Mouse (Mus musculus): ENCODE measurements around the gene Atp13a1. TPM values are rescaled to one million over a fixed set of nuclear protein-coding genes. Genes with fewer than 3 reads are reported as not detected.

Atp13a1 gene
- polyA plus RNA-seq, 1 experiment from 2014 or later: 50.0 TPM

DNA sequence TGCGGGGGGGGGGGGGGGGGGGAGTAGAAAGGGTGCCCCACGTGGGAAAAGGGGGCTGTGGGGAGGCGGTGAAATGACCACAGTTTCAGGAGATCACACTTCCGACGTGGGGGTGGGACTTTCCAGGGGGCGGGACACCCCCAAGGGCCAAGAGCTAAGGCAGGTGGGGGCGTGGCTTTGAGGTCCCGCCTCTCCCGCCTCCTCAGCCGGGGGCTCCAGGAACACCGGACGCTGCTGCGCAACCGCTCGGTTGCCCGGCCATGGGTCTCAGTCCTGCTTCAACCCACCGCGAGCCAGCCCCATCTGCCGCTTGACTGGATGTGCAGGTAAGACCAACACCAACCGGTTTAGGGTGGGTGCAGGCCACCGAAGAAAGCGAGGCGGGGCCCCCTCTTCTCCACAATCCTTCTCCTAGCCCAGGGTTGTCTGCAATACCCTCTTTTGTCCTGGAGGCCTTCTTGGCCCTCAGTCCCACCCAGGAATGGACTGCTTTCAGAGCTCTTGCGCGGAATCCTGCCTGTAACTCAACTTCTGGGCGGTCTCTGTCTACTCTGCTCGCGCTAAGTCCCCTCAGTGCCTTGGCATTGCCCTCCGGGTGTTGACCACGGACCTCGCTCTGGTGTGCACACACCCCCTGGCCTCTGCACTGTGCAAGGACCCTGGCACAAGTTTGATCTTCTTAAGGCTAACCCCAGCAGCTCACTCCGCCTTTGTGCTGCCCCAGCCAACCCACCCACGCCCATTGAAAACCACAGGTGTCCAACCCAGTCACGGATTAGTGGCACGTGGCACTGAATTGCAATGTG, 31.6 kb downstream of the Atp13a1 start, which contains the start of gene Lpar2:
Gene Lpar2 (plus strand): TSS at position 44 of the 806 bp plus-strand sequence.
- ATAC-seq: peak; percentile 87
- Histone ChIP-seq H3K9ac (ENCODE audit: low read depth, low read length) (peak within 1 kb of the TSS; percentile 80), H3K4me2 (ENCODE audit: low read depth, low read length) (peak within 1 kb of the TSS; percentile 94), H3K4me1 (ENCODE audit: control insufficient read depth, insufficient read depth, low read length) (peaks cover 13% of the 10 kb centered on the region), H3K36me3 (ENCODE audit: control insufficient read depth, insufficient read depth, low read length) (no peaks in the 10 kb centered on the region), H3K27me3 (replicated peaks; ENCODE audit: control insufficient read depth, insufficient read depth, low read length) (no peaks in the 10 kb centered on the region), H3K27ac (ENCODE audit: low read length) (peak within 1 kb of the TSS; percentile 66), H3K4me3 (ENCODE audit: low read length) (peak within 1 kb of the TSS; percentile 69), H3K9me3 (ENCODE audit: control insufficient read depth, low read length) (no peaks in the 10 kb centered on the region)
- 1% methylated on average over 32 of the region's 35 CpGs for WGBS

DNA sequence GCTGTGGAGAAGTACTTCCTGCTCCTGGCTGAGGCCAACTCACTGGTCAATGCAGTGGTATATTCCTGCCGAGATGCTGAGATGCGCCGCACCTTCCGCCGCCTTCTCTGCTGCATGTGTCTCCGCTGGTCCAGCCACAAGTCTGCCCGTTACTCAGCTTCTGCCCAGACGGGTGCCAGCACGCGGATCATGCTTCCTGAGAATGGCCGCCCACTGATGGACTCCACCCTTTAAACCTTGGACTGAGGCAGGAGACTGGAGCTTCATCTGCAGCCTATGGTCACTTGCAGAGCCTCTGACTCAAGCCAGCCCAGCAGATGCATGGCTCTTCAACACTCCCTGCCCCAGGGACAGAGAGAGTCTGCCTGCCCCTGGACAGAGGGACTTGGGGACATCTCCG, 35.4 kb downstream of the Atp13a1 start:
- no peak overlapping the region for H3K4me3 ChIP-seq (ENCODE audit: low read length)
- no peak overlapping the region for H3K27ac ChIP-seq (ENCODE audit: low read length)
- no peaks in the 10 kb centered on the region for H3K27me3 ChIP-seq (replicated peaks; ENCODE audit: control insufficient read depth, insufficient read depth, low read length)
- no peaks in the 10 kb centered on the region for H3K9me3 ChIP-seq (ENCODE audit: control insufficient read depth, low read length)
- H3K4me2 ChIP-seq (ENCODE audit: low read depth, low read length): no peak overlapping the region
- no peaks in the 10 kb centered on the region for H3K36me3 ChIP-seq (ENCODE audit: control insufficient read depth, insufficient read depth, low read length)
- peaks cover 13% of the 10 kb centered on the region for H3K4me1 ChIP-seq (ENCODE audit: control insufficient read depth, insufficient read depth, low read length)
- WGBS: 94% methylated on average over 12 of the region's 12 CpGs
- no peak for ATAC-seq
- H3K9ac ChIP-seq (ENCODE audit: low read depth, low read length): no peak overlapping the region

- Histone ChIP-seq H3K27me3 (replicated peaks; ENCODE audit: control insufficient read depth, insufficient read depth, low read length) (no peaks in the 10 kb centered on the region), H3K4me2 (ENCODE audit: low read depth, low read length) (peak within 1 kb of the TSS; percentile 98), H3K4me1 (ENCODE audit: control insufficient read depth, insufficient read depth, low read length) (peaks cover 7% of the 10 kb centered on the region), H3K9ac (ENCODE audit: low read depth, low read length) (peak within 1 kb of the TSS; percentile 67), H3K9me3 (ENCODE audit: control insufficient read depth, low read length) (no peaks in the 10 kb centered on the region), H3K27ac (ENCODE audit: low read length) (no peak within 1 kb of the TSS), H3K4me3 (ENCODE audit: low read length) (peak within 1 kb of the TSS; percentile 66), H3K36me3 (ENCODE audit: control insufficient read depth, insufficient read depth, low read length) (no peaks in the 10 kb centered on the region)
- peak; percentile 94 for ATAC-seq
- WGBS: under 1% methylated on average over 38 of the region's 38 CpGs
These were observed 41.4 kb downstream of the Atp13a1 start, which contains the start of gene Pbx4 for GRCm38 (mm10) chr8:69832298-69832853. Pbx4 (plus strand) TSS chr8:69832491.

GRCm38 (mm10) chr8:69837057-69837682, 46.2 kb downstream of the Atp13a1 start:
- H3K27ac ChIP-seq (ENCODE audit: low read length): no peak overlapping the region
- H3K4me3 ChIP-seq (ENCODE audit: low read length): no peak overlapping the region
- H3K4me2 ChIP-seq (ENCODE audit: low read depth, low read length): no peak overlapping the region
- no peak for ATAC-seq
- H3K4me1 ChIP-seq (ENCODE audit: control insufficient read depth, insufficient read depth, low read length): peaks cover 7% of the 10 kb centered on the region
- no peaks in the 10 kb centered on the region for H3K36me3 ChIP-seq (ENCODE audit: control insufficient read depth, insufficient read depth, low read length)
- H3K9me3 ChIP-seq (ENCODE audit: control insufficient read depth, low read length): no peaks in the 10 kb centered on the region
- H3K27me3 ChIP-seq (replicated peaks; ENCODE audit: control insufficient read depth, insufficient read depth, low read length): no peaks in the 10 kb centered on the region
- no peak overlapping the region for H3K9ac ChIP-seq (ENCODE audit: low read depth, low read length)
- WGBS: 56% methylated on average over 8 of the region's 8 CpGs

GRCm38 (mm10) chr8:69847167-69848065, 56.5 kb downstream of the Atp13a1 start:
- Histone ChIP-seq H3K27me3 (replicated peaks; ENCODE audit: control insufficient read depth, insufficient read depth, low read length) (no peaks in the 10 kb centered on the region), H3K9ac (ENCODE audit: low read depth, low read length) (no peak overlapping the region), H3K9me3 (ENCODE audit: control insufficient read depth, low read length) (no peaks in the 10 kb centered on the region), H3K4me2 (ENCODE audit: low read depth, low read length) (no peak overlapping the region), H3K4me3 (ENCODE audit: low read length) (no peak overlapping the region), H3K27ac (ENCODE audit: low read length) (no peak overlapping the region), H3K4me1 (ENCODE audit: control insufficient read depth, insufficient read depth, low read length) (no peaks in the 10 kb centered on the region), H3K36me3 (ENCODE audit: control insufficient read depth, insufficient read depth, low read length) (no peaks in the 10 kb centered on the region)
- ATAC-seq: no peak
- 75% methylated on average over 3 of the region's 3 CpGs for WGBS

DNA sequence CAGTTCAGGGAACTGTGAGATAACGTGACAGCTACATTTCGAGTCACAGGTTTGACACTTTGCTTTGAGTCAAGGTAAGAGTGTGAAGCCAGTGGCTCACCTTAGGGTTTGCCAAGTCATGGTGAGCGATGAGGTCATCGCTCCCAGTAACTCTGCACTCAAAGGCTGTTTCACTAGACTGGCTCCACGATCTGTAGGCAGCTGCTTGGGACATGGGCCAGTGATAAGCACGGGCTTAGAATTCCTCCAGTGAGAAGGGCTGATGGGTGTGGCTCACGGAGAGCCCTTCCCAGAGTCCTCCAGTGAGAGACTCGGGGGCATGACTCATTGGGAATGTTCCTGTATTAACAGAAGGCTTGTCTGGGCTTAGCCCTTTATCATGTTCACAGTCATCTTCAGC, 58.0 kb downstream of the Atp13a1 start:
- H3K4me3 ChIP-seq (ENCODE audit: low read length): no peak overlapping the region
- no peak overlapping the region for H3K9ac ChIP-seq (ENCODE audit: low read depth, low read length)
- peak; percentile 91 for ATAC-seq
- H3K4me2 ChIP-seq (ENCODE audit: low read depth, low read length): no peak overlapping the region
- H3K4me1 ChIP-seq (ENCODE audit: control insufficient read depth, insufficient read depth, low read length): no peaks in the 10 kb centered on the region
- H3K27ac ChIP-seq (ENCODE audit: low read length): no peak overlapping the region
- no peaks in the 10 kb centered on the region for H3K36me3 ChIP-seq (ENCODE audit: control insufficient read depth, insufficient read depth, low read length)
- WGBS: 73% methylated on average over 8 of the region's 8 CpGs
- no peaks in the 10 kb centered on the region for H3K9me3 ChIP-seq (ENCODE audit: control insufficient read depth, low read length)
- no peaks in the 10 kb centered on the region for H3K27me3 ChIP-seq (replicated peaks; ENCODE audit: control insufficient read depth, insufficient read depth, low read length)

GRCm38 (mm10) chr8:69849899-69850298, 58.9 kb downstream of the Atp13a1 start:
- H3K4me1 ChIP-seq (ENCODE audit: control insufficient read depth, insufficient read depth, low read length): no peaks in the 10 kb centered on the region
- H3K9ac ChIP-seq (ENCODE audit: low read depth, low read length): no peak overlapping the region
- H3K36me3 ChIP-seq (ENCODE audit: control insufficient read depth, insufficient read depth, low read length): no peaks in the 10 kb centered on the region
- no peak overlapping the region for H3K4me2 ChIP-seq (ENCODE audit: low read depth, low read length)
- H3K27me3 ChIP-seq (replicated peaks; ENCODE audit: control insufficient read depth, insufficient read depth, low read length): no peaks in the 10 kb centered on the region
- H3K9me3 ChIP-seq (ENCODE audit: control insufficient read depth, low read length): no peaks in the 10 kb centered on the region
- 37% methylated on average over 3 of the region's 3 CpGs for WGBS
- no peak for ATAC-seq
- no peak overlapping the region for H3K27ac ChIP-seq (ENCODE audit: low read length)
- no peak overlapping the region for H3K4me3 ChIP-seq (ENCODE audit: low read length)

- H3K4me3 ChIP-seq (ENCODE audit: low read length): no peak overlapping the region
- H3K9ac ChIP-seq (ENCODE audit: low read depth, low read length): no peak overlapping the region
- H3K27ac ChIP-seq (ENCODE audit: low read length): no peak overlapping the region
- WGBS: 77% methylated on average over 7 of the region's 7 CpGs
- H3K27me3 ChIP-seq (replicated peaks; ENCODE audit: control insufficient read depth, insufficient read depth, low read length): no peaks in the 10 kb centered on the region
- H3K36me3 ChIP-seq (ENCODE audit: control insufficient read depth, insufficient read depth, low read length): no peaks in the 10 kb centered on the region
- no peak overlapping the region for H3K4me2 ChIP-seq (ENCODE audit: low read depth, low read length)
- H3K4me1 ChIP-seq (ENCODE audit: control insufficient read depth, insufficient read depth, low read length): no peaks in the 10 kb centered on the region
- H3K9me3 ChIP-seq (ENCODE audit: control insufficient read depth, low read length): no peaks in the 10 kb centered on the region
- ATAC-seq: no peak
These were observed 60.1 kb downstream of the Atp13a1 start for GRCm38 (mm10) chr8:69850926-69851506.
